Mouse (Mus musculus) cerebellum, adult 9-11 months (tissue): Measurements from ENCODE around the gene Olfr478.
"Not testable (repeated sequence)": the region's sequence is repeated elsewhere in the genome, so short reads cannot be mapped to it uniquely, and the experiment has no call there.

Source experiments
- DNase-seq: peaks from one replicate; pipeline ENCODE4 v3.0.0; 2022

Gene Olfr478

DNA sequence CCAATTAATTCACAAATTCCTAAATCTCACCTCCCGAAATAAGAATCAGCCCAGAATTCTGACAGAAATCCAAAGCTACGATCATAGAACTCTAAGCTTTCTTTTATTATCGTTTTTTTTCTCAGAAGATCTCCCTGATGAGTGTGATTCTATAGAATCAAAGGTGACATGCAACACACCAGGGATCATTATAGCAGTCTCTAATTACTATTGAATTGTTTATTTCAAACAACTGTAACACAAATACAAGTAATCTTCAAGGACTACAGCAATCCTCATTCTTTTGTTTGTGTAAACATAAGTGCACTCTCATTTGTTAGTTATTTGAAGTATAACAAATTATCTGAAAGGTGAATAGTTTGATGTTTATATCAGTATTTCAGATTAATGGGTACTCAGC is at the start of gene Olfr478:
Olfr478 (minus strand) TSS at position 101 of the 400 bp plus-strand sequence.
- no peak for DNase-seq

DNA sequence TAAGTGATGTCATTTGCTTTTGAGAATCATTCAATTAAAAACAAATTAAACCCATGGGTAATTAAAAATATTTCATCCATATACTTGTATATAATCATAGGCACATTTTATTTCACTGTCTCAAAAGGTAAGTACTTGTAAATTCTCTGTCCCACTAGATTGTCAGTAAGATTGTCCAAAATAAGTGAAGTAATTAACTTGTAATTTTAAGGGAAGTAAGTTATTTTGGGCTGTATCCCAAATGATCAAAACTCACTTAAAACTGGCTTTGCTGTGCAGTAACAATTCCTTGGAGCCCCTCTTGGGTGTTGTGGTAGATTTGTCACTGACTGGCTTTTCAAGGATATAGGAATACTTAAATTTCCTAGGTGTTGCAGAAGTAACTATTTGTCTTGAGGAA is 45.8 kb upstream of the Olfr478 start, which contains the start of gene Olfr481:
Olfr481 (plus strand) TSS at position 301 of the 400 bp plus-strand sequence.
- DNase-seq: no peak

DNA sequence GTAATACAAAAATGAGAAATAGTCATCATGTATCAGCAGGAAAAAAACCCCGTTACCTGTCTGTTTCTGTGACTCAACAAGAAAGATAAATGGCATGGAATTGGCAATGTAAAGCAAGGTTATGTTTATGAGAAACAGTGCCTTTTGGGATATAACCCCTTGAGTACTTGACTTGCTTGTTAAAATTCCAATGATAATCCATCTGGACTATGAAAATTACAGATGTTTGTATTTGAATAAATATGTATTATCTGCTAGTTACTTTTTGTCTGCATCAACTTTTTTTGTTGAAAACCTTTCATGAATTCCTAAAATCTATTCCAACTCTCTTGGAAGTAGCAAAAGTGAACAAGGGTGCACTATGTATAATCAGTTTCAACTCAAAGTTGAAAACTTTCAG is 33.5 kb upstream of the Olfr478 start, which contains the start of gene Olfr480:
Olfr480 (minus strand) TSS at position 101 of the 400 bp plus-strand sequence.
- no peak for DNase-seq

DNA sequence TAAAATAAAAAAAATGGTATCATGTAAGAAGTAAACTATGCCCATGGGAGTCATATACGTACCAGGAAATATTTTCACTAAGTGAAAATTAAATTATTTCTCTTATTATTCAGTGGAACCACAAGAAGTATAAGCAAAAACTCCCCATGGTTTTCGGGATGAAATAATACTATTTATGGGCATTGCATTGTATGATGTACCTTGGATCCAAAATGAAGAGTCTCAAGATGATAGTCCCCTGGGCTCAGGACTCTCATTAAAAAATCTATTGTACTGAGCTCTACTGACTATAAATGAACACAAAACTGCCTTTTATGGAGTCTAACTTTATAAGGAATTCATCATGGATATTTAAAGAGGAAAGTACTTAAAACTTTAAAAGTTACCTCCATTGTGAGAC is 16.6 kb upstream of the Olfr478 start, which contains the start of gene Olfr479:
Olfr479 (plus strand) TSS at position 301 of the 400 bp plus-strand sequence.
- no peak for DNase-seq

DNA sequence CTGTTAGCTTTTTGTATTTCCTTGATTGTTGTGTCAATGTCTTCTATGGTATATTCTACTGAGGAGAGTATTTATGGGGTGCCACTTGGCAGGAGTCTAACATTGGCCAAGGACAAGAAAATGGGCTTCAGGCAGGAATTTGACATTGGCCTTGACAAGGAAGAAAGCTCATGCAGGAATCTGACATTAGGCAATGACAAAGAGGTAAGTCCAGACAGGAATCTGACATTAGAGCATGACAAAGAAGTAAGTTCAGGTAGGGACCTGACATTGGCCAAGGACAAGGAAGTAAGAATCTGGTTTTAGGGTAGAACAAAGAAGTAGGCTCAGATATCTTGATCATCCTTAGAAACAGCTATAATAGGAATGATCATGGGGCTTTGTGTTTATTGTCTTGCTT is 19.5 kb downstream of the Olfr478 start:
- not testable (repeated sequence) for DNase-seq

DNA sequence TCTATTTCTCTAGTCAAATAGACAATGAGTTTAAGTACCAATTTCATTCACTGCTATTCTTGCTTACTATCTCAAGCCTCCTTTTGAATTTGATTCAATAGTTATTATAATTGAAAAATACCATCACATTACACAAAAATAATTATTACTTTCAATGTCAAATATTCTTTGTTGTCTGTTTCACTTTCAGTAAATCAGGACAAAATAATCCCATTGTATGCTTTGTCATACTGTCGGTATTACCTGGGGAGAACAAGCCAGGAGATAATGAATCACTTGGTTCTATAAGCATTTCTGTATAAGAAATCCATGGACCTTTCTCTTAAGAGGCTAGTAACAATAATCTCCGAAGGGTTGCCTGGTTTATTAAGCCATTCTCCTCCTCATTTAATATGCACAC is 47.4 kb downstream of the Olfr478 start, which contains the start of gene Olfr477:
Olfr477 (plus strand) TSS at position 301 of the 400 bp plus-strand sequence.
- no peak for DNase-seq
